Comparison of ENCODE assay signal across 8 mouse cellular contexts in the genomic region with DNA sequence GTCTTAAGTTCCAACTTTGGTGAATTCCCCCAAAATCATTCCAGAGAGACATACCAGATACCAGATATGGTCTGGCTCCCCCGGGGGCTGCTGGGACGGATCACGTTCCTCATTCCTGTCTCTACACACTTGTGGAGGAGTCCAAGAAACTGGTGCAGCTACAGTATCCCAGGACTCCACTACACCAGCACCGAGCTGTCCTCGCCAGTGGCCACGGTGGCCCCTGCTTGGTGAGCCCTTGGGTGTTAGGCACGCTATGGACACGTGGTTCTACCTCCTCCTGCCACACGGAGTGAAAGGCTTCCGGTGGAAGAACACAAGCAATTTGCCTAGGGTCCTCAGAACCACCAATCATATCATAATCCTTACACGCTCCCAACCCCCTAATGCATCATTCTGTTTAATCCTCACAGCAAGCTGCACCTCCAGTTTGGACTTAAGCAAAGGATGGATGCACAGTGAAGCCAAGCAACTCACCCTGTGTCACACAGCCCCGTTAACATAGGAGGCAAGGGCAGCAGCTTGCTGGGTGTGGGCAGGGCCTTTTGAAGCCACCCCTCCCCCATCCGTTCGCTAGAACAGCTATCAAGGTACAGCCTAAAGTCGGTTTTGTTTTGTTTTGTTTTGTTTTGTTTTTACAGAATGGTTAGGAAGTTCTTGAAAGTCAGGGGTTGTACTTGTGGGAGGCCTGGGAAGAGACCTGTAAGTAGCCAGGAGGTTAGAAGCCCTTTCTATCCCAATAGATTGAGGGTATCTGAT. TPM values are rescaled to one million over a fixed set of nuclear protein-coding genes. Genes with fewer than 3 reads are reported as not detected.
DNase-seq lines count a peak whose midpoint lies in the region; ATAC-seq and TF ChIP-seq lines count a peak whose summit lies in the region.

No protein-coding gene starts in this region.

- TF ChIP-seq CTCF in stomach, postnatal 0 days (IDR thresholded peaks at IDR 0.05; ENCODE audit: low read depth), result no peak

- peak overlapping the region; percentile 50; the same call in 1 of the 2 replicates for H3K9ac ChIP-seq in liver, embryonic 13.5 days
- no peak overlapping the region for H3K9ac ChIP-seq in stomach, postnatal 0 days (ENCODE audit: low read length)

- H3K4me3 ChIP-seq in liver, embryonic 13.5 days (replicated peaks), result peak overlapping the region; percentile 28
- H3K4me3 ChIP-seq in stomach, postnatal 0 days (ENCODE audit: low read depth, low read length), result peak overlapping the region; percentile 20

- peak; percentile 27 for DNase-seq in embryo, embryonic 10.5 days (ENCODE audit: low spot score)
- DNase-seq in embryo, embryonic 9.5 days (ENCODE audit: extremely low spot score), result no peak
- DNase-seq in thymus, postnatal 25 days, result peak; percentile 10
- no peak for DNase-seq in thymus, postnatal 36 days
- no peak for DNase-seq in liver, embryonic 13.5 days
- DNase-seq in stomach, postnatal 0 days (ENCODE audit: low spot score), result no peak
- DNase-seq in right cerebral cortex, adult 2 months (ENCODE audit: low spot score in 2 of 2), result no peak
- DNase-seq in right cerebral cortex, adult 18-20 months, result no peak

- WGBS in liver, embryonic 13.5 days (ENCODE audit: insufficient replicate concordance), result 37% methylated on average over 15 of the region's 15 CpGs
- 37% methylated on average over 15 of the region's 15 CpGs for WGBS in stomach, postnatal 0 days

- TF ChIP-seq EP300 in stomach, postnatal 0 days (optimal IDR thresholded peaks at IDR 0.05), result no peak

- H3K27me3 ChIP-seq in liver, embryonic 13.5 days, result peaks cover 53% of the 10 kb centered on the region
- H3K27me3 ChIP-seq in stomach, postnatal 0 days (ENCODE audit: control insufficient read depth, insufficient read depth, low read length), result no peaks in the 10 kb centered on the region

- no peak overlapping the region for H3K27ac ChIP-seq in liver, embryonic 13.5 days
- peak overlapping the region; percentile 71 for H3K27ac ChIP-seq in stomach, postnatal 0 days (replicated peaks)

- peaks cover 17% of the 10 kb centered on the region for H3K4me1 ChIP-seq in liver, embryonic 13.5 days (replicated peaks)
- H3K4me1 ChIP-seq in stomach, postnatal 0 days (replicated peaks; ENCODE audit: control insufficient read depth, insufficient read depth), result peaks cover 8% of the 10 kb centered on the region

- H3K9me3 ChIP-seq in liver, embryonic 13.5 days (replicated peaks), result no peaks in the 10 kb centered on the region
- H3K9me3 ChIP-seq in stomach, postnatal 0 days (ENCODE audit: control insufficient read depth, low read length), result no peaks in the 10 kb centered on the region

- ATAC-seq in liver, embryonic 13.5 days (ENCODE audit: low read depth), result peak; percentile 22; the same call in 1 of the 2 replicates
- peak; percentile 19; the same call in 1 of the 2 replicates for ATAC-seq in stomach, postnatal 0 days (ENCODE audit: low FRiP score, low TSS enrichment)

- peak overlapping the region; percentile 60 for H3K4me2 ChIP-seq in liver, embryonic 13.5 days
- H3K4me2 ChIP-seq in stomach, postnatal 0 days (replicated peaks; ENCODE audit: low read depth), result peak overlapping the region; percentile 52

- no peaks in the 10 kb centered on the region for H3K36me3 ChIP-seq in liver, embryonic 13.5 days
- H3K36me3 ChIP-seq in stomach, postnatal 0 days (ENCODE audit: control insufficient read depth, insufficient read depth, low read length), result no peaks in the 10 kb centered on the region

RNA-seq across cellular contexts. Expression of gene Wfikkn2, which starts 2.2 kb away (rescaled TPM):
- polyA plus RNA-seq in liver, embryonic 13.5 days (2015; fragmentation: Nextera tagmentation; extraction: Ambion mirVana), result 0.22 and 0.23 TPM in 2 replicates
- polyA plus RNA-seq in stomach, postnatal 0 days (2015; fragmentation: Nextera tagmentation; extraction: Ambion mirVana), result 1.4 and 1.9 TPM in 2 replicates

RNA-seq across cellular contexts. Expression of gene Tob1, which starts 32.3 kb away (rescaled TPM):
- 9.5 and 12.4 TPM in 2 replicates for polyA plus RNA-seq in liver, embryonic 13.5 days (2015; fragmentation: Nextera tagmentation; extraction: Ambion mirVana)
- 71.1 and 74.1 TPM in 2 replicates for polyA plus RNA-seq in stomach, postnatal 0 days (2015; fragmentation: Nextera tagmentation; extraction: Ambion mirVana)

RNA-seq across cellular contexts. Expression of gene Gm21885, which starts 38.1 kb away (rescaled TPM):
- polyA plus RNA-seq in liver, embryonic 13.5 days (2015; fragmentation: Nextera tagmentation; extraction: Ambion mirVana), result not detected in 2 replicates
- polyA plus RNA-seq in stomach, postnatal 0 days (2015; fragmentation: Nextera tagmentation; extraction: Ambion mirVana), result not detected in 2 replicates

Comparison
In these comparisons a context has a peak if more than half of its experiments do, and no peak if none do; other contexts are left out.
1. DNase-seq: peak in embryo, embryonic 10.5 days (single experiment) and thymus, postnatal 25 days (single experiment); none in embryo, embryonic 9.5 days (single experiment), thymus, postnatal 36 days (0 of 2), liver, embryonic 13.5 days (single experiment), stomach, postnatal 0 days (single experiment), right cerebral cortex, adult 2 months (0 of 2) and right cerebral cortex, adult 18-20 months (single experiment).